Mouse (Mus musculus) ovary, postnatal 36 days (tissue): ENCODE results near the gene Phf19.

Experiments
- DNase-seq: peaks from one replicate; pipeline ENCODE4 v3.0.0; 2022; ENCODE audit warnings: low spot score, mixed read lengths

Gene Phf19

GRCm38 (mm10) chr2:34896821-34897460 is 16.9 kb downstream of the Phf19 start:
- no peak for DNase-seq

DNA sequence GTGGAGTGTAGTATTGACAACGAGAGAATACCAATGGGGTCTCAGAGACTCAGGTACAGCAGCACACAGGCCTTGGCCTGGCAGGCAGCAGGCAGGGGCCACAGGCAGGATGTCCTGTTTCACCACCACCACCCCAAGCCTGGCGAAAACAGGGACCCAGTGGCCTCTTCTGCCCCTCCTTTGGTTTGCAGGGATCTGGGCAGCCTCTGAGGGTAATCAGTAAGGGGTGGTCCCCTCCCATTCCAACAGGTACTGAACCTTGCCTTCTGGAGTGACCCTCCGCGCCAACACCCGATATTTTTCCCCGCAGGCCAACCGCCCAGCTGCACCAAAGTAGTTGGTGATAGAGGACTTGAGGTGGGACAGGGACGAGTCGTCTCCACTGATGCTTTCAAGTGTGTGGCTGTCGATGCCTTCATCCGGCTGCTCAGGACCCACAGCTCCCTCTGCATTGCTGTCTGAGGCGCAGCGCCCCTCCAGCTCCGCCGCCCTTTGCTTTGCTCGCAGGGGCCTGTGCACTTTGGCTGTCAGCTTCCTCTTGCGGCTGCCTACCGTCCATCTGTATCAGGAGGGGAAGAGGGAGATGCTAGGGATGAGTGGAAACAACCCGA is 18.2 kb downstream of the Phf19 start:
- no peak for DNase-seq

- no peak for DNase-seq
These were observed 19.9 kb downstream of the Phf19 start for GRCm38 (mm10) chr2:34893950-34894349.

GRCm38 (mm10) chr2:34884186-34884585 is 29.6 kb downstream of the Phf19 start:
- no peak for DNase-seq

- DNase-seq: no peak
These were observed 30.6 kb downstream of the Phf19 start for GRCm38 (mm10) chr2:34883190-34883589.

DNA sequence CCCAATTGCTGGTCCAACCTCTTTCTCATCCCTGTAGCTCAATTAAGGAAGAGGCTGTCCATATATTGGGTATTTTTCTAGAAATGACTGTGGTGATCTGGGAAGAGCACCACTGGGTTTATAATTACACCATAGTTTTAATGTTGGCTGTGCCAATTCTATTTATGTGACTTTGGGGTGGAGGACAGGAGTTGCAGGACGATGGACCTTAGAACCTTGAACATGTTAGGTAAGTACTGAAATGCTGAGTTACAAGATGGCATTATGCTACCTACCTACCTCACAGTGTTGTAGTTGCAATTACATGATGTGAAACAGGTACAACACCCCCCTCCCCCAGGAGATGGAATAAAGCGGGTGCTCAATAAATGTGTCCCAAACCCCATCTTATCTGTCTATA is 31.1 kb downstream of the Phf19 start:
- DNase-seq: no peak

DNA sequence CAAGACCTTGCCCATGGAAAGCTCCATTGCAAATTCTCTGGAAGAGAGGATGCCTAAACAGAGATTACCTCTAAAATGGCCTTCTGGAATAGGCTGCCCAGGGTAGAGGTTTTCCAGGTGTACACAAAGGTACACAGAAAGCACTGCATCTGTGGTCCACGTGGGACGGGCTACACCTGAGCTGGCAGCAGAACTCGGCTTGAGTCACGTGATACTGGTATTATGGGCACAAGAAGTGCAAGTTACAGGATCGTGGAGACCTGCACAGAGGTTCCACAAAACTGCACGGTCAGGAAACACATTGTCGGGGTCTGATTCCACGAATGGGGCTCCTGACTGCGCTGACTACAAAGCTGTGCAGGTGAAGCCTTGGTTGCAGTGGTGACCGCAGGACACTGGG is 33.8 kb downstream of the Phf19 start:
- DNase-seq: no peak

GRCm38 (mm10) chr2:34874816-34875345 is 38.9 kb downstream of the Phf19 start, which contains the start of gene Psmd5:
TSS of gene Psmd5 (minus strand) at chr2:34874968.
- no peak for DNase-seq

DNA sequence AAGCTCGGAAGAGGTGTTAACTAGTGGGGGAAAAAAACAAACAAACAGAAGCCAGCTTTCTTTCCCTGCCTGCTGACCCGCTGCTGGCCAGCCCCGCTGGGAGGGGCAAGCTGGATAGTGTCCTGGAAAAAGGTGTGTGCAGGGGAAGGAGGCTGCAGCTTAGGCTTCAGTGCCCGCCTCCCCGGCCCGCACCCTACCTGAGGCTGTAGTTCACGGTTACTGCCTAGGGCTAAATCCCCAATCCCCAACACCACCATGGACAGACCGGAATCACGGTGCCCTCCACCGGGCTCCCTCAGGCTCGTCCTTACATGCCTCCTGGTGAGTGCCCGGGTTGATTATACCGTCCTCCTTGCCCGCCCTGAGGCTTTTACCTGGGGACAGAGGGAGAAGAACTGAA is 39.6 kb downstream of the Phf19 start, which contains the start of gene Cutal:
TSS of gene Cutal (plus strand) at position 126 of the 400 bp plus-strand sequence.
- peak; percentile 23 for DNase-seq

DNA sequence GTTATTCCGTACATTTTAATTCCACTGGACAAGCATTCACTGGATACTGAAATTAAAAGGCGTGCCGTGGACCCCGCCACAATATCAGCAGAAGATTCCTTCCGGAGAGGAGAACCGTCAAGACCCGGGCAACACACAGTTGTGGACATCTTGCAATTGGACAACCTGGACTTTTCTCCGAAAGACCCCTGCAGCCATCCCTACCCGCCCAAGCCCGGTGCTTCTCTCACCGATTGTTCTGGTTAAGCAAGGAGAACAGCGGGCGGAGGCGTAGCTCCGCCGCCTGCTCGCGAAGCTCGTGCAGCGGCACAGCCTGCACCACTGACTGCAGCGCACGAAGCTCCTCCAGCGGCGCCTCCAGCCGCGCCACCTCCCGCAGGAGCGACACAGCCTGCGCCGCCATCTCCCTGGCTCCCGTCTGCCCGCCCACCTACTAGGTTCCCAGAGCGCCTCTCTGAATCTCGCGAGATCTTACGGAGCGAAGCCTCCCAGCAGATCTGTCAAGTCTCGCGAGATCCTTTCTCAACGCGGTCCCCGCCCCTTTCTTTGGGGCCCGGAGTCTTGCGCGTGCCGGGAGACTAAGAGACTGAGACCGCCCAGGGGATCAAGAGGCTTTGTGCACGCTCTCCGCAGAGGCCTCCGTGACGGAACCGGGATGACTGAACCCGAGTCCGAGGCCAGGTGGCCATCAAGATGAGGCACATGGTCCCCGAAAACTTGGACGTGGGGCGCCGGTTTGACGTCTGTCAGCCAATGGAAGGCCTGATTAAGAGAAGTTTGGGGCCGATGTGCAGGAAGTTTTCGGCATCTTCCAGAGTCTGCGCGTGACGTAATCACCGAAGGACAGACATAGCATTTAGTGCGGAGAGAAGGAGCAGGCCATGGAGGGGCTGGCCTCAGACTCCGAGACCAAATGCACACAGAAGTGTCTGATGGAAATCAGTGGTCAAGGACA is 43.0 kb downstream of the Phf19 start:
- peak; percentile 91 for DNase-seq

DNA sequence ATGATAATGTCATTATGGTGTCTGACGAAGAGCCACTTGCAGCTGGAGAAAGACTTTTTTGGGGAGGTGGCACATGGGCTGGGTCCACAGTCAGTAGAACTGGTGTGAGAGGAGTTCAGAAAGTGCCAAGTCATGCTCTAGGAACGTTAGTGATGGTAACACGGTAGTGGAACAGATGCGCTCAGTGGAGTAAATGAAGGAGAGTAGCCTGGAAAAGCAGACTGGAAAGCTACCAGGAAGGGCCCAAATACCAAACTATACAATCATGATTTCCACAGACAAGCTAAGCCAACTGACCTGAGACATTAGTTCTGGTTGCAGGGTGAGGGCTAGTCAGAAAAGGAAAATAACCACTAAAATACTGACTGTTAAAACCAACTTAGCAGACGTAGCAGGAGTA is 44.1 kb downstream of the Phf19 start:
- DNase-seq: no peak

DNA sequence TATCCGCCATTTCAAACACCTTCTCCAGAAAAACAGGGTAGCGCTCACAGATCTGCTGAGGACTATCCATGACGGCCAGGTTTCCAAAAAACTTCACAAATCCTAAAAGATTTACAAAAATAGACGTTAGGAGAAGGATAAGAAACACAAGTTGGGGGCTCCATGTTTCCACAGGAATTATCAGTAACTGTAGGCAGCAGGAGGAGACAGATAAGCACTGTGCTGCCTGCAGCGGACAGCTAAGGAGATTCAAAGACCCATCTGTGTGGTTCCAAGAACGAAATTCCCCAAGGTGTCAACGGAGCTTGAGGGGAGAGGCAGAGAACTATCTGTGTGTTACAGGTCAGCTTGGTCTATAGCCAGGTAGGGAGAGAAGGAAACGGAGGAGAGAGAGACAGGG is 56.1 kb downstream of the Phf19 start:
- DNase-seq: no peak

DNA sequence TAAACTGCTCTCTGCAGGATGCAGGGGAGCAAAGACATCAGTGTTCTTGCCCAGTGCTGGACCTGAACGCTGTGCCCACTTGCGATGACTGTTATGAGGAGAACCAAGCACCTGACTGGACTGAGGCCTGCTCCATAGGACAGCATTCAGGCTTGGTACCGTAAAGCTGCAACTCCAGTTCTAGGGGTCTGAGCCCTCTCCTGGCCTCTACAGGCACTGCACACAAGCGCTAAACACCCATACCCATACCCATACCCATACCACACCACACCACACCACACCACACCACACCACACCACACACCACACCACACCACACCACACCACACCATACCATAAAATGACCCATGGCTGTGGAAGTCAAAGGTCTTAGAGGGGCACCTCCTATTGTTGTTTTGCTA is 58.6 kb downstream of the Phf19 start:
- no peak for DNase-seq

- DNase-seq: no peak
These were observed 66.1 kb downstream of the Phf19 start for GRCm38 (mm10) chr2:34847702-34848101.
